Mouse (Mus musculus) fibroblast of lung, adult 2 months (primary cell): ENCODE data around the gene Slc27a1.
A peak's percentile ranks its signal among the peaks of the same experiment; 100 is the strongest.

ENCODE experiments used
- DNase-seq: peaks from one replicate; pipeline ENCODE4 v3.0.0-alpha.2; 2011; ENCODE audit warnings: low read depth

Gene Slc27a1

GRCm38 (mm10) chr8:71558071-71558957 lies 10.4 kb upstream of the Slc27a1 start, which contains the start of gene Tmem221:
Tmem221 (minus strand) TSS chr8:71558871.
- no peak for DNase-seq

DNA sequence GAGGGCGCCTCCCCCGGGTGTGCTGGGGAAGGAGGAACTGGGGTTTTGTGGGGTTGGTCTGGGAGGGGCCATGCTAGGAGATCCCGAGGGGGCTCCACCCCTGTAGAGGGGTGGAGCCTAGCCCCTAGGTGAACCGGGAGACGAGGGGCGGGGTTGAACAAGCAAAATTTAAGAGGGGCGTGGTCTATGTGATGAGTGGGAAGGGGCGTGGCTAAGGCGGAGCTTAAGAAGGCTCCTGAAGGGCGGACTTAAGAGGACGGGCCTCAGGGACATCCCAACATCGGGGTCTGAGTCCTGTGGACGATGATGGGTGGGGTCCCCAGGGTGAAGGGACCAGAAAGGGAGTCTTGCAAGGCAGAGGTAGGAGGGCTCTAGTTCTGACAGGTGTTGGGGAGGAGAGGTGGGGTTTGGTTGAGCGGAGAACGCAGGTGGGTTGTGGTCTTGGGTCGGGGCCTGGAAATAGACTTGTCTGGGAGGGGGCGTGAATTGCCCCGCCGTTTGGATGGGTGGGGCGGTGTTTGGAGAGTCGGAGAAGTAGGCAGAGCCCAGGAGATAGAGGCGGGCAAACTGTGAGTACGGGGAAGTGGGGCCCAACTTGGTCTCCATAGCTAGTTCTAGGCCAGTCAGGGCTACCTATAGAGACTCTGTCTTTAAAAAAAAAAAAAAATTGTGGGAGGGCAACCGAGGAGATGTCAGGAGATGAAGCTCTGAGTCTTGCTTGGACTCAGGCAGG lies 9.6 kb upstream of the Slc27a1 start:
- DNase-seq = no peak

- DNase-seq = no peak
Measured at GRCm38 (mm10) chr8:71560071-71560470, 8.6 kb upstream of the Slc27a1 start.

DNA sequence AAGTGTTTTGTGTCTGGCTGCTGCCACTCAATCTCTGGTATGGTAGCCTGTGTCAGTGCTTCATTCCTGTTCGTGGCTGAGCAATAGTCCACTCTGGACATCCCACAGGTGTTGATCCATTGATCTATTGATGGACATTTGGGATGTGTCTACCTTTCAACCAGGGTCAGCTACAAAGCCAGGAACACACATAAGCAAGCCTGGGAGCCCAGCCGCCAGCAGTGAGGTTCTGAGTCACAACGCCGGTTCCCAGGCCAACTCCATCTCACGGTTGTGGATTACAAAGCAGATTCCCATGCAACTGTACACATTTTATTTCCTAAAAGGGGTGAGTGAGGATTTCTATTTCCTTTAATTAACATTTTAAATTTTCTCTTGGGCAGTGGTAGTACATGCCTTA lies 7.9 kb upstream of the Slc27a1 start:
- DNase-seq = no peak

GRCm38 (mm10) chr8:71561401-71561800 lies 7.3 kb upstream of the Slc27a1 start:
- peak; percentile 64 for DNase-seq

GRCm38 (mm10) chr8:71562751-71563150 lies 5.9 kb upstream of the Slc27a1 start:
- no peak for DNase-seq

GRCm38 (mm10) chr8:71563992-71564391 lies 4.7 kb upstream of the Slc27a1 start:
- no peak for DNase-seq

DNA sequence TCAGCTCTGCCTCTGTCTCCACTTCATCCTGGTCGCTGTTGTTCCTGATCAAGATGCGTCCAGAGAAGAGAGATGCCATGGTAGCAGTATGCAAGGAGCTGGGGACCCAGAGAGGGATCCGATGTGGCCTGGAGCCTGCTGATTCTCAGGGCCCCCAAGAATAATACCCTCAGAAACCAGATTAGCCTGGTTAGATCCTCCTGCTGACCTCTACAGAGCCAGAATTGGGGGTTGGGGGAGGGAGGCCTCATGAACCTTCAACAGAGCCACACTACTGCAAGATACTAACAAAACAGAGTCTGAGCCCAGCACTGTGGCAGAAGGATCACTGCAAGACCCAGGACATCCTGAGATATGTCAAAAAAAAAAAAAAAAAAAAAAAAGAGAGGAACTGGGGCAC lies 2.2 kb upstream of the Slc27a1 start, which contains the start of gene Nxnl1:
Gene Nxnl1 (minus strand): TSS at position 101 of the 400 bp plus-strand sequence.
- no peak for DNase-seq

DNA sequence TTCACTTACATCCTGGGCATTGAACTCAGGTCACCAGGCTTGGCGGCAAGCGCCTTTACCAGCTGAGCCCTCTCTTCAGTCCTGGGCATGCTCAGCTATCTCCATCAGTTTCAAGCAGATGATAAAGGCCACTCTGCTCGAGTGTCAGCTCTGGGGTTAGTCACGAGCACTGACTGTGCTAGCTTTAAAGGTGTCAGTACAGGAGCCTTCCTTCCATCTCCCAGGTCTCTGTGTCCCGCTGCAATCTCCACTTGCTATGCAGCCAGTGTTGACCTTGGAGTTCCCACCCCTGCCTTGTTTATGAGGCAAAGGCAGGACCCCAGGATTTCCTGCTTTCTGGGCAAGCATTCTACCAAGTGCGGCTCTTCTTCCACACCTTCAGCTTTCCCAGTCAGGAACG lies 1.1 kb upstream of the Slc27a1 start:
- no peak for DNase-seq

DNA sequence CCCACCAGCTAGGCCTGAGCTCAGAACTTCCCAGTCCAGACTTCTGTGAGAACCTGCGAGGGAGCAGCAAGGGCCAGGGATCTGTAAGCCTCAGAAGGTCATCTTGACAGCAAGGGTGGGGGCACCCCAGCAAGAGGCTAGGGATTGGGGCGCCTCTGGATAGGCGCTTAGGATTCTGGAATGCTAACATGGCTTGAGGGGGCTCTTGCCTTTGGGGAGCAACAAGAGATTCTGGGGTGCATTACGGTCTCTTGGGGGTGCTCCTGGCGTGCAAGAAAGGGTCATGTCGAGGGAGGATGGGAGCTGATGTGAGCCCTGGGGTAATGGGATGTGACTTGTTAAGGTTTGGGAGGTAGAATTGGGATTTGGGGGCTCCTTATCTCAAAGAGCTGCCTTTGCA lies 259 bp downstream of the Slc27a1 start:
- DNase-seq = no peak

DNA sequence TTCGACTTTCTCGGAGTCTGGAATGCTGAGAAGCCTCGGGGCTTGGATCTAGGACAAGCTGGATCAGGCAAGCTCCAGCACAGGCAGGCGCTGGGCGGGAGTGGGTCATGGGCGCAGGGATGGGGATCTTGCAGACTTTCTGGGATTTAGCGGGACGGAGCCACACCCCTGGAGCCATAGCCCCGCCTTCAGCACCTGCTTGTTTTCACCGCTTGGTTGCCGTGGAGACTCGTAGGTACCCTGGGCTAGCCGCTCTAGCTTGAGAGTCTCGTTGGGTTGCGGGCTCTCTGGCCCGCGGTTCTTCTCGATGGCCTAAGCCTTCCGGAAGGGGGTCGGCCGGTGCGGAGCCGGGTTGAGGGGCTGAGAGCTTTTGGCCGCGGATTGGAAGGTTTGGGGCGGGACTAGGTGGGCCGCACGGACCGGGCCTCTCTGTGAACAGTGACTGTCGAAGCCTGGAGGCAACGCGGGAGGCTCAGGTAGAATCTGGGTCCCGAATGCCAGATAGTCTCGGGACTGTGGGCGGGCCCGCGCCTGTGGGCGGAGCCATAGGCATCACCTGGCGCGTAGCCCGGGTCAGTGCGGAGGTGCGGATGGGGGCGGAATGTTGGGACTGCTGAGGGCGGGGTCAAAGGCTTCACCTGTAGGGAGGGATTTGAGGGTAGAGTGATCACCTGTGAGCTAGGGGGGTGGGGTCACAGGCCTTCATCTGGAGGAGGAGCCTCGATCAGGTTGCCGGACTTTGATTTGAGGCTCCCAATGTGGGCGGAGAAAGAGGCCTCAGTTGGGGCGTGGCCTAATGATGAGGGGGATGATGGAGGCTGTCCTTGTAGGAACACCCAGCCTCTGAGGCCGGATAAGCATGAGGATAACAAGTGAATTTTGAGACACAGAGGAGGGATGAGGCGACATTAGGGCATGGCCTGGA lies 946 bp downstream of the Slc27a1 start:
- no peak for DNase-seq

DNA sequence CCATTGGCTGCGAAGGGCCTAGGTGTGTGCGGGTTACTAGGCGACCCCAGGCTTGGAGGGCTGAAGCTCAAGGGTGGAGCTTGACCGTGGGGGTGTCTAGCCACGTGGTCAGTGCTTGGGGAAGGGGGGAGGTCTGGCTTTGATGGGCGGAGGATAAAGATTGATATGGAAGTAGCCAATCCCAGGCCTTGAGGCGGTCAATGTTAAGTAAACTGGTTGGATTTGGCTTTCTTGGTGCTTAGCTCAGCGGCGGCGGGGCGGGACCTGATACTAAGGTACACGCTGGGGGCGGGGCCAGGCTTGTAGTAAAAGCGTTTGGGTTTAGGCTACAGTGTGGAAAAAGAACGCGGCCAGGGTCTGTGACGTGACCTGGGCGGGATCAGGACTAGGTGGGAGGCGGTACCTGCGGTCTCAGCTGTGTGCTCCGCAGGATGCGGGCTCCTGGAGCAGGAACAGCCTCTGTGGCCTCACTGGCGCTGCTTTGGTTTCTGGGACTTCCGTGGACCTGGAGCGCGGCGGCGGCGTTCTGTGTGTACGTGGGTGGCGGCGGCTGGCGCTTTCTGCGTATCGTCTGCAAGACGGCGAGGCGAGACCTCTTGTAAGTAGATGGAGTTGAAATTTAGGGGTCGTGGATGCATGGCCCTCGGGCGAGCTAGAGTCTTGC lies 1.7 kb downstream of the Slc27a1 start:
- peak; percentile 91 for DNase-seq

- DNase-seq = no peak
Measured at GRCm38 (mm10) chr8:71572077-71572476, 3.4 kb downstream of the Slc27a1 start.

DNA sequence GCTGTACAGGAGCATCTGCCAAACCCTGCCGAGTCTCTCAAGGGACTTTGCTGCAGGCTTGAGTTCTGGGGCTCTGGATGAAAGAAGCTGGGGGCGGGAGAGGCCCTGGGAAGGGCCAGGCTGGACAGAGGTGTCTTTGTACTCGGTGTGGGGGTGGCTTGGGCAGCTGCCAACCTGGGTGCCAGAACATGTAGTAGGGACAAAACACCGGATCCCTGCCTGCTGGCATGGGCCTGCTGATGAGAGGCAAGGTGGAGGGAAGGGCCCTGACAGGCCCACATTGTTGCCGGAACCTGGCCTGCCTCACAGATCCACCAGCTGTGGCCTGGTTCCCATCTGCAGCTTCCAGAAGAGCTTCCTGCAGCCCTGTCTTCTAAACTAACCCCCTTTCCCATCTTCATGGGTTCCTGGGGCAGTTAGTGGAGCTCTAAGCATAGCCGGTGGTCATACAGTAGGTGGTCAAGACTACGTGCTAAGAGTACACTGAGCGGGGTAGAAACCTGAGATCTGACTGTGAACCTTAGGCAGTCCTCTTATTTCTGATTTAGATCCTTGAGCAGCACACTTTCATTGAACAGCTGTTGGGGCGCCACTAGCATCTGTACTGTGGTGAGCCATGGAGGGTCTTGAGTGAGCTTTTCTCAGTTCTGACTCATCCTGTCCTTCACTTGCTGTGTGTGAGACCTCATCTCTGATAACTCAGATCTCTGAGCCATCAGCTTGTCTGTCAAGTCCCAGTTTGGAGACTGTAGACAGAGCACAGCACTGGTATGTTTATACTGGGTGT lies 4.4 kb downstream of the Slc27a1 start:
- DNase-seq = peak; percentile 70

DNA sequence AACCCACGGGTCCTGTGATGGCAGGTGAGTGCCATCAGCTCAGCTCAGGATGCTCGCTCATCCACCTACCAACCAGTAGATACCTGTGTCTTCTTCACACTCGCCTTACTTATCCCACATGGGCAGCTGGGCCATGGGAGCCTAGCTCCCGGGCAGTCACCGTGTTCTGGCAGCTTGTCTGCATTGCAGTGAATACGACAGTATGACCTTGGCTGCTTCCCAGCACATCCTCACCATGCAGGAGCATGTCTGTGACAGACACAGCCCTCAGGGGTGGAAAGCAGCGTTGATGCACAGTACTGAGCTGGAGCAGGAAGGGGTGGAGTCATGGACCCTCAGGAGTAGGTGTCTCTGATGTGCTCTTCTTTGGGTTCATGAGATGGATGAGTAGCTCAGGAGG lies 5.7 kb downstream of the Slc27a1 start:
- no peak for DNase-seq

GRCm38 (mm10) chr8:71575020-71575419 lies 6.3 kb downstream of the Slc27a1 start:
- no peak for DNase-seq

DNA sequence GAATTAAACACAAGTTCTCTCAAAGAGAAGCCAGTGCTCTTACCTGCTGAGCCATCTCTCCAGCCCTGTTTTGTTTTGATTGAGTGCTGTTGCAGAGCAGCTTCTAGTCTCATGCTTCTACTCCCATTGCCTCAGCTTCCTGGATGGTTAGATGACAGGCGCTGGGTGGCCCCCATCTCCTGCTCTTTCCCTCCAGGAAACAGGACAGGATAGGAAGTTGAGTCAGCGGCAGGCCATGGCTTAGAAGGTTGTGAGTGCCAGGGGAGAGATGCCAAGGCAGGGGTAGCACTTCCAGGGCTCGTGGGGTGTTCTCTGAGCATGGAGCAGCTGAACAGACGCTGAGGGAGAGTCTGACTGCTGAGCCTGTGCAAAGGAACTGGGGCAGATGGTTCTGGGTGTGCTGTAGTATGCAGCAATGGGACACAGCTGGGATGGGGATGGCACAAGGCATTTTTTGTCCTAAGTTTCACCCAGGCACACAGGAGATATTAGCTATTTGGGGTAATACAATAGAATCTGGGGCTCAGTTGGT lies 9.2 kb downstream of the Slc27a1 start:
- DNase-seq = no peak

DNA sequence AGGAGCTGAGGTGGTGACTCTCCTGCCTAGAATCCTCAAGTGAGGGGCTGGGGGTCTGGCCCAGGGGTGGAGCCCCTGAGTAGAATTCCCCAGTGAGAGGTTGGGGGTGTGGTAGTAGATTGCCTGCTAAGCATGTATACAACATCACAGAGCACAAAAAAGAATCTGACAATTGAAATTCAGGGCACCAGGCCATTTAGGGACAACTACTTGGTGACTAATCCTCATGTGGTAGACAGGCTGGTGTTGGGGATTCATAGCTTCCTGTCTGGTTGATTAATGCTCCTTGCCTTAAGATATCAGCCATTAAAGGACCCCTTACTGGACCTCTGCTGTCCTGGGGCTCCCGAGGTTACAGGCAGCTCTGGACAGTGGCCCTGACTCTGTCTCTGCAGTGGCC lies 10.3 kb downstream of the Slc27a1 start:
- DNase-seq = no peak

GRCm38 (mm10) chr8:71579476-71579875 lies 10.8 kb downstream of the Slc27a1 start:
- no peak for DNase-seq

- DNase-seq = peak; percentile 49
Measured at GRCm38 (mm10) chr8:71580201-71580600, 11.5 kb downstream of the Slc27a1 start.
